Mouse (Mus musculus) neural tube, embryonic 12.5 days (tissue): Measurements from ENCODE around the gene Hist3h2ba. TPM values are rescaled to one million over a fixed set of nuclear protein-coding genes. Genes with fewer than 3 reads are reported as not detected.

ENCODE experiments used
- ATAC-seq: fragments of 200-750 bp; cut with Nextera tagmentation; 2 replicates; pipeline ENCODE4 v1.8.0; 2017; ENCODE audit warnings: low read depth, mild to moderate bottlenecking, moderate TSS enrichment, moderate library complexity; ENCODE audit not compliant: low FRiP score
- H3K27ac ChIP-seq: fragments of 300-500 bp; sonication (generic); 2 replicates; pipeline ENCODE4 v1.5.1; 2016
- H3K27me3 ChIP-seq: fragments of 300-500 bp; sonication (generic); replicated peaks from 2 replicates; pipeline ENCODE4 v1.6.1; 2016; ENCODE audit warnings: mild to moderate bottlenecking
- H3K36me3 ChIP-seq: fragments of 300-500 bp; sonication (generic); 2 replicates; pipeline ENCODE4 v1.6.1; 2016; ENCODE audit warnings: mild to moderate bottlenecking
- H3K4me1 ChIP-seq: fragments of 300-500 bp; sonication (generic); 2 replicates; pipeline ENCODE4 v1.6.1; 2016
- H3K4me2 ChIP-seq: fragments of 300-500 bp; sonication (generic); replicated peaks from 2 replicates; pipeline ENCODE4 v1.6.1; 2016; ENCODE audit warnings: mild to moderate bottlenecking
- H3K4me3 ChIP-seq: fragments of 300-500 bp; sonication (generic); 2 replicates; pipeline ENCODE4 v1.5.1; 2016
- H3K9ac ChIP-seq: fragments of 300-500 bp; sonication (generic); 2 replicates; pipeline ENCODE4 v1.6.1; 2016; ENCODE audit warnings: mild to moderate bottlenecking
- H3K9me3 ChIP-seq: fragments of 300-500 bp; sonication (generic); 2 replicates; pipeline ENCODE4 v1.6.1; 2016; ENCODE audit warnings: mild to moderate bottlenecking
- WGBS: fragments of 180-500 bp; shearing (Covaris S2); methylation state at CpG from one replicate; pipeline ENCODE4 v1.1.7; 2016; 5-methylcytosine and 5-hydroxymethylcytosine counted together
- polyA plus RNA-seq: library from polyadenylated mRNA; unstranded; fragments of >200 nt; fragmentation: Nextera tagmentation; extraction: Ambion mirVana; gene quantifications from 2 replicates; pipeline ENCODE4 v1.2.1, GENCODE M21; 2016

Hist3h2ba gene
- polyA plus RNA-seq, 1 experiment from 2014 or later, result 167 TPM

GRCm38 (mm10) chr11:58958536-58958935 is 9.8 kb downstream of the Hist3h2ba start:
- Histone ChIP-seq H3K27me3 (0 out of 2 replicates have a peak, but pooled peaks cover 3% of the 10 kb centered on the region), H3K4me3 (no peak overlapping the region), H3K27ac (no peak overlapping the region), H3K9me3 (no peaks in the 10 kb centered on the region), H3K4me2 (peak overlapping the region; percentile 91; the same call in 1 of the 2 replicates), H3K4me1 (peaks cover 23% of the 10 kb centered on the region), H3K36me3 (peaks cover 10% of the 10 kb centered on the region; the same call in 1 of the 2 replicates), H3K9ac (no peak overlapping the region)
- WGBS, result 88% methylated on average over 6 of the region's 6 CpGs
- ATAC-seq, result no peak

- no peak for ATAC-seq
- H3K9me3 ChIP-seq, result no peaks in the 10 kb centered on the region
- 45% methylated on average over 15 of the region's 15 CpGs for WGBS
- H3K36me3 ChIP-seq, result peaks cover 10% of the 10 kb centered on the region; the same call in 1 of the 2 replicates
- peak overlapping the region; percentile 54; the same call in 1 of the 2 replicates for H3K9ac ChIP-seq
- H3K27ac ChIP-seq, result no peak overlapping the region
- peak overlapping the region; percentile 44 for H3K4me3 ChIP-seq
- peaks cover 27% of the 10 kb centered on the region for H3K4me1 ChIP-seq
- 0 out of 2 replicates have a peak, but pooled peaks cover 3% of the 10 kb centered on the region for H3K27me3 ChIP-seq
- H3K4me2 ChIP-seq, result peak overlapping the region; percentile 69
Observed at GRCm38 (mm10) chr11:58959186-58959825, 10.6 kb downstream of the Hist3h2ba start.

- Histone ChIP-seq H3K9ac (peak overlapping the region; percentile 54), H3K4me1 (peaks cover 31% of the 10 kb centered on the region), H3K27me3 (0 out of 2 replicates have a peak, but pooled peaks cover 3% of the 10 kb centered on the region), H3K4me2 (peak overlapping the region; percentile 69), H3K9me3 (no peaks in the 10 kb centered on the region), H3K4me3 (peak overlapping the region; percentile 44), H3K36me3 (peaks cover 10% of the 10 kb centered on the region; the same call in 1 of the 2 replicates), H3K27ac (0 out of 2 replicates have a peak overlapping the region, but pooled peaks have one; percentile 60)
- WGBS, result 3% methylated on average over 40 of the region's 40 CpGs
- peak; percentile 86 for ATAC-seq
Observed at GRCm38 (mm10) chr11:58959921-58960465, 11.3 kb downstream of the Hist3h2ba start.

- Histone ChIP-seq H3K4me1 (peaks cover 32% of the 10 kb centered on the region), H3K4me3 (no peak overlapping the region), H3K4me2 (no peak overlapping the region), H3K9ac (0 out of 2 replicates have a peak overlapping the region, but pooled peaks have one; percentile 3), H3K27me3 (0 out of 2 replicates have a peak, but pooled peaks cover 3% of the 10 kb centered on the region), H3K9me3 (no peaks in the 10 kb centered on the region), H3K36me3 (peaks cover 10% of the 10 kb centered on the region; the same call in 1 of the 2 replicates), H3K27ac (no peak overlapping the region)
- no peak for ATAC-seq
- 58% methylated on average over 50 of the region's 50 CpGs for WGBS
Observed at GRCm38 (mm10) chr11:58961364-58962177, 12.9 kb downstream of the Hist3h2ba start.

- 38% methylated on average over 17 of the region's 17 CpGs for WGBS
- Histone ChIP-seq H3K9ac (no peak overlapping the region), H3K27ac (no peak overlapping the region), H3K4me3 (no peak overlapping the region), H3K9me3 (no peaks in the 10 kb centered on the region), H3K27me3 (0 out of 2 replicates have a peak, but pooled peaks cover 3% of the 10 kb centered on the region), H3K4me2 (peak overlapping the region; percentile 29; the same call in 1 of the 2 replicates), H3K4me1 (peaks cover 20% of the 10 kb centered on the region), H3K36me3 (peaks cover 6% of the 10 kb centered on the region; the same call in 1 of the 2 replicates)
- no peak for ATAC-seq
Observed at GRCm38 (mm10) chr11:58963543-58963942, 14.8 kb downstream of the Hist3h2ba start.

GRCm38 (mm10) chr11:58964216-58964615 is 15.5 kb downstream of the Hist3h2ba start:
- no peak overlapping the region for H3K9ac ChIP-seq
- 0 out of 2 replicates have a peak, but pooled peaks cover 3% of the 10 kb centered on the region for H3K27me3 ChIP-seq
- peaks cover 8% of the 10 kb centered on the region; the same call in 1 of the 2 replicates for H3K36me3 ChIP-seq
- H3K4me1 ChIP-seq, result peaks cover 19% of the 10 kb centered on the region
- 89% methylated on average over 7 of the region's 7 CpGs for WGBS
- ATAC-seq, result no peak
- H3K9me3 ChIP-seq, result no peaks in the 10 kb centered on the region
- no peak overlapping the region for H3K4me3 ChIP-seq
- no peak overlapping the region for H3K27ac ChIP-seq
- H3K4me2 ChIP-seq, result no peak overlapping the region

GRCm38 (mm10) chr11:58965001-58965760 is 16.5 kb downstream of the Hist3h2ba start:
- no peak for ATAC-seq
- no peak overlapping the region for H3K27ac ChIP-seq
- no peak overlapping the region for H3K4me2 ChIP-seq
- no peak overlapping the region for H3K9ac ChIP-seq
- H3K27me3 ChIP-seq, result 0 out of 2 replicates have a peak, but pooled peaks cover 3% of the 10 kb centered on the region
- peaks cover 14% of the 10 kb centered on the region; the same call in 1 of the 2 replicates for H3K36me3 ChIP-seq
- peaks cover 14% of the 10 kb centered on the region; the same call in 1 of the 2 replicates for H3K4me1 ChIP-seq
- H3K9me3 ChIP-seq, result no peaks in the 10 kb centered on the region
- no peak overlapping the region for H3K4me3 ChIP-seq
- 57% methylated on average over 12 of the region's 12 CpGs for WGBS

- Histone ChIP-seq H3K9ac (no peak overlapping the region), H3K4me3 (no peak overlapping the region), H3K4me1 (peaks cover 14% of the 10 kb centered on the region; the same call in 1 of the 2 replicates), H3K27me3 (no peaks in the 10 kb centered on the region), H3K4me2 (no peak overlapping the region), H3K27ac (no peak overlapping the region), H3K36me3 (peaks cover 31% of the 10 kb centered on the region; the same call in 1 of the 2 replicates), H3K9me3 (no peaks in the 10 kb centered on the region)
- WGBS, result 89% methylated on average over 1 of the region's 1 CpGs
- ATAC-seq, result no peak
Observed at GRCm38 (mm10) chr11:58967346-58967745, 18.6 kb downstream of the Hist3h2ba start.

- WGBS, result 87% methylated on average over 7 of the region's 7 CpGs
Observed at GRCm38 (mm10) chr11:58968551-58968950, 19.8 kb downstream of the Hist3h2ba start.

GRCm38 (mm10) chr11:58969027-58969426 is 20.3 kb downstream of the Hist3h2ba start:
- peaks cover 9% of the 10 kb centered on the region; the same call in 1 of the 2 replicates for H3K4me1 ChIP-seq
- H3K27me3 ChIP-seq, result no peaks in the 10 kb centered on the region
- H3K9me3 ChIP-seq, result no peaks in the 10 kb centered on the region
- peaks cover 31% of the 10 kb centered on the region; the same call in 1 of the 2 replicates for H3K36me3 ChIP-seq
- no peak overlapping the region for H3K27ac ChIP-seq
- 90% methylated on average over 8 of the region's 8 CpGs for WGBS
- no peak for ATAC-seq
- no peak overlapping the region for H3K4me2 ChIP-seq
- no peak overlapping the region for H3K9ac ChIP-seq
- no peak overlapping the region for H3K4me3 ChIP-seq

More at GRCm38 (mm10) chr11:58968551-58968950, 19.8 kb downstream of the Hist3h2ba start:
- Histone ChIP-seq H3K9ac (no peak overlapping the region), H3K27ac (no peak overlapping the region), H3K36me3 (peaks cover 31% of the 10 kb centered on the region; the same call in 1 of the 2 replicates), H3K4me3 (no peak overlapping the region), H3K4me2 (no peak overlapping the region), H3K27me3 (no peaks in the 10 kb centered on the region), H3K4me1 (peaks cover 12% of the 10 kb centered on the region; the same call in 1 of the 2 replicates), H3K9me3 (no peaks in the 10 kb centered on the region)
- no peak for ATAC-seq

- no peak overlapping the region for H3K27ac ChIP-seq
- ATAC-seq, result no peak
Observed at GRCm38 (mm10) chr11:58969659-58970058, 20.9 kb downstream of the Hist3h2ba start.

More at GRCm38 (mm10) chr11:58969659-58970058, 20.9 kb downstream of the Hist3h2ba start:
- Histone ChIP-seq H3K4me3 (no peak overlapping the region), H3K36me3 (peaks cover 36% of the 10 kb centered on the region; the same call in 1 of the 2 replicates), H3K4me1 (peaks cover 8% of the 10 kb centered on the region; the same call in 1 of the 2 replicates), H3K4me2 (no peak overlapping the region), H3K27me3 (no peaks in the 10 kb centered on the region), H3K9ac (no peak overlapping the region), H3K9me3 (no peaks in the 10 kb centered on the region)
- 83% methylated on average over 6 of the region's 6 CpGs for WGBS
